Mouse (Mus musculus) kidney, embryonic 16.5 days (tissue): Measurements from ENCODE around the gene Mfng. TPM values are rescaled to one million over a fixed set of nuclear protein-coding genes. Genes with fewer than 3 reads are reported as not detected.
A peak's percentile ranks its signal among the peaks of the same experiment; 100 is the strongest.

ENCODE experiments used
- ATAC-seq: fragments of 200-750 bp; cut with Nextera tagmentation; 2 replicates; pipeline ENCODE4 v1.8.0; 2017; ENCODE audit warnings: moderate TSS enrichment; ENCODE audit not compliant: low FRiP score, low TSS enrichment
- H3K27ac ChIP-seq: fragments of 300-500 bp; sonication (generic); 2 replicates; pipeline ENCODE4 v1.5.1; 2014; ENCODE audit warnings: low read length
- H3K27me3 ChIP-seq: fragments of 300-500 bp; sonication (generic); 2 replicates; pipeline ENCODE4 v1.6.1; 2014; ENCODE audit warnings: low read length, control low read depth, mixed read lengths; ENCODE audit not compliant: insufficient read depth
- H3K36me3 ChIP-seq: fragments of 300-500 bp; sonication (generic); 2 replicates; pipeline ENCODE4 v1.6.1; 2014; ENCODE audit warnings: low read length, control low read depth, mixed read lengths; ENCODE audit not compliant: insufficient read depth
- H3K4me1 ChIP-seq: fragments of 300-500 bp; sonication (generic); 2 replicates; pipeline ENCODE4 v1.6.1; 2014; ENCODE audit warnings: low read length, control low read depth, mixed read lengths; ENCODE audit not compliant: insufficient read depth
- H3K4me2 ChIP-seq: fragments of 300-500 bp; sonication (generic); replicated peaks from 2 replicates; pipeline ENCODE4 v1.6.1; 2014; ENCODE audit warnings: low read depth, low read length
- H3K4me3 ChIP-seq: fragments of 300-500 bp; sonication (generic); 2 replicates; pipeline ENCODE4 v1.5.1; 2014; ENCODE audit warnings: mild to moderate bottlenecking, low read length
- H3K9ac ChIP-seq: fragments of 300-500 bp; sonication (generic); replicated peaks from 2 replicates; pipeline ENCODE4 v1.6.1; 2014; ENCODE audit warnings: low read length
- H3K9me3 ChIP-seq: fragments of 300-500 bp; sonication (generic); 2 replicates; pipeline ENCODE4 v1.6.1; 2016; ENCODE audit warnings: low read length, control low read depth
- WGBS: fragments of 180-500 bp; shearing (Covaris S2); extraction: QIAGEN DNeasy Blood & Tissue Kit; methylation state at CpG from one replicate; pipeline ENCODE4 v1.1.7; 2014; 5-methylcytosine and 5-hydroxymethylcytosine counted together
- polyA plus RNA-seq: library from polyadenylated mRNA; unstranded; fragments of >200 nt; fragmentation: Nextera tagmentation; extraction: Ambion mirVana; gene quantifications from 2 replicates; pipeline ENCODE4 v1.2.1, GENCODE M21; 2015

Mfng gene
- polyA plus RNA-seq: 28.7 and 31.7 TPM in 2 replicates

- WGBS: 9% methylated on average over 9 of the region's 11 CpGs
Measured at GRCm38 (mm10) chr15:78773290-78773729, at the start of gene Mfng. TSS of gene Mfng (minus strand) at chr15:78773475.

GRCm38 (mm10) chr15:78816074-78816391 is 42.8 kb upstream of the Mfng start:
- Histone ChIP-seq H3K4me2 (no peak overlapping the region), H3K4me3 (no peak overlapping the region), H3K27me3 (no peaks in the 10 kb centered on the region), H3K9me3 (no peaks in the 10 kb centered on the region), H3K36me3 (no peaks in the 10 kb centered on the region), H3K27ac (no peak overlapping the region), H3K9ac (no peak overlapping the region), H3K4me1 (peaks cover 6% of the 10 kb centered on the region; the same call in 1 of the 2 replicates)
- WGBS: 59% methylated on average over 6 of the region's 6 CpGs
- no peak for ATAC-seq

More at GRCm38 (mm10) chr15:78773290-78773729, at the start of gene Mfng:
- ATAC-seq: peak; percentile 81
- Histone ChIP-seq H3K4me2 (peak within 1 kb of the TSS; percentile 49), H3K27ac (peak within 1 kb of the TSS; percentile 79), H3K4me1 (peaks cover 18% of the 10 kb centered on the region), H3K9me3 (peaks cover 8% of the 10 kb centered on the region; the same call in 1 of the 2 replicates), H3K4me3 (peak within 1 kb of the TSS; percentile 34), H3K9ac (peak within 1 kb of the TSS; percentile 52), H3K36me3 (peaks cover 19% of the 10 kb centered on the region), H3K27me3 (no peaks in the 10 kb centered on the region)

- peaks cover 6% of the 10 kb centered on the region; the same call in 1 of the 2 replicates for H3K4me1 ChIP-seq
- ATAC-seq: 0 out of 2 replicates have a peak, but pooled peaks have one; percentile 39
- H3K9ac ChIP-seq: no peak overlapping the region
- H3K4me2 ChIP-seq: no peak overlapping the region
- H3K36me3 ChIP-seq: no peaks in the 10 kb centered on the region
- no peak overlapping the region for H3K4me3 ChIP-seq
- 50% methylated on average over 11 of the region's 11 CpGs for WGBS
- H3K27ac ChIP-seq: no peak overlapping the region
- no peaks in the 10 kb centered on the region for H3K27me3 ChIP-seq
- no peaks in the 10 kb centered on the region for H3K9me3 ChIP-seq
Measured at GRCm38 (mm10) chr15:78815314-78816073, 42.2 kb upstream of the Mfng start.

- Histone ChIP-seq H3K36me3 (no peaks in the 10 kb centered on the region), H3K4me2 (no peak overlapping the region), H3K27ac (no peak overlapping the region), H3K4me1 (peaks cover 13% of the 10 kb centered on the region; the same call in 1 of the 2 replicates), H3K9ac (no peak overlapping the region), H3K4me3 (no peak overlapping the region), H3K9me3 (no peaks in the 10 kb centered on the region), H3K27me3 (no peaks in the 10 kb centered on the region)
- 84% methylated on average over 4 of the region's 4 CpGs for WGBS
- ATAC-seq: no peak
Measured at GRCm38 (mm10) chr15:78813603-78814002, 40.3 kb upstream of the Mfng start.

GRCm38 (mm10) chr15:78810146-78810545 is 36.9 kb upstream of the Mfng start:
- no peak for ATAC-seq
- Histone ChIP-seq H3K27ac (no peak overlapping the region), H3K9me3 (no peaks in the 10 kb centered on the region), H3K36me3 (no peaks in the 10 kb centered on the region), H3K4me3 (no peak overlapping the region), H3K4me1 (peaks cover 35% of the 10 kb centered on the region), H3K9ac (no peak overlapping the region), H3K27me3 (no peaks in the 10 kb centered on the region), H3K4me2 (no peak overlapping the region)
- 72% methylated on average over 9 of the region's 9 CpGs for WGBS

- Histone ChIP-seq H3K9me3 (no peaks in the 10 kb centered on the region), H3K4me3 (no peak overlapping the region), H3K36me3 (no peaks in the 10 kb centered on the region), H3K9ac (no peak overlapping the region), H3K27ac (no peak overlapping the region), H3K4me1 (peaks cover 39% of the 10 kb centered on the region), H3K27me3 (no peaks in the 10 kb centered on the region), H3K4me2 (no peak overlapping the region)
- no peak for ATAC-seq
- 53% methylated on average over 9 of the region's 9 CpGs for WGBS
Measured at GRCm38 (mm10) chr15:78809739-78810138, 36.5 kb upstream of the Mfng start.

- peaks cover 47% of the 10 kb centered on the region for H3K4me1 ChIP-seq
- WGBS: 87% methylated on average over 2 of the region's 2 CpGs
- no peak for ATAC-seq
- no peak overlapping the region for H3K9ac ChIP-seq
- no peak overlapping the region for H3K4me3 ChIP-seq
- H3K27me3 ChIP-seq: no peaks in the 10 kb centered on the region
- no peak overlapping the region for H3K27ac ChIP-seq
- no peaks in the 10 kb centered on the region for H3K36me3 ChIP-seq
- H3K4me2 ChIP-seq: no peak overlapping the region
- H3K9me3 ChIP-seq: no peaks in the 10 kb centered on the region
Measured at GRCm38 (mm10) chr15:78808980-78809379, 35.7 kb upstream of the Mfng start.

GRCm38 (mm10) chr15:78807141-78807540 is 33.9 kb upstream of the Mfng start:
- Histone ChIP-seq H3K27me3 (no peaks in the 10 kb centered on the region), H3K4me3 (no peak overlapping the region), H3K36me3 (no peaks in the 10 kb centered on the region), H3K9ac (no peak overlapping the region), H3K27ac (no peak overlapping the region), H3K4me2 (no peak overlapping the region), H3K9me3 (no peaks in the 10 kb centered on the region), H3K4me1 (peaks cover 60% of the 10 kb centered on the region)
- 68% methylated on average over 3 of the region's 3 CpGs for WGBS
- no peak for ATAC-seq

- Histone ChIP-seq H3K9ac (no peak overlapping the region), H3K4me2 (no peak overlapping the region), H3K4me3 (no peak overlapping the region), H3K9me3 (no peaks in the 10 kb centered on the region), H3K27ac (peak overlapping the region; percentile 50; the same call in 1 of the 2 replicates), H3K27me3 (peaks cover 1% of the 10 kb centered on the region), H3K36me3 (no peaks in the 10 kb centered on the region), H3K4me1 (peaks cover 65% of the 10 kb centered on the region)
- ATAC-seq: no peak
- 33% methylated on average over 2 of the region's 2 CpGs for WGBS
Measured at GRCm38 (mm10) chr15:78806614-78807013, 33.3 kb upstream of the Mfng start.

GRCm38 (mm10) chr15:78805351-78805750 is 32.1 kb upstream of the Mfng start:
- Histone ChIP-seq H3K9me3 (no peaks in the 10 kb centered on the region), H3K4me1 (peaks cover 63% of the 10 kb centered on the region)
- WGBS: 71% methylated on average over 2 of the region's 2 CpGs

More at GRCm38 (mm10) chr15:78805351-78805750, 32.1 kb upstream of the Mfng start:
- H3K27ac ChIP-seq: no peak overlapping the region; the same call in 1 of the 2 replicates
- no peak overlapping the region for H3K9ac ChIP-seq
- no peak overlapping the region for H3K4me3 ChIP-seq
- no peak for ATAC-seq
- H3K36me3 ChIP-seq: no peaks in the 10 kb centered on the region
- no peak overlapping the region for H3K4me2 ChIP-seq
- peaks cover 12% of the 10 kb centered on the region for H3K27me3 ChIP-seq
